Mouse (Mus musculus) splenic B cell, adult 2 months (primary cell): ENCODE results near the gene Ptges3.

ENCODE experiments used
- DNase-seq: peaks from one replicate; pipeline ENCODE4 v3.0.0-alpha.2; 2011; ENCODE audit warnings: low read depth, low spot score
- H3K27me3 ChIP-seq: 2 replicates; pipeline ENCODE4 v1.6.1; 2012; ENCODE audit warnings: mild to moderate bottlenecking, low read length, moderate library complexity, mixed read lengths; ENCODE audit not compliant: control insufficient read depth, poor library complexity, insufficient read depth, severe bottlenecking
- H3K36me3 ChIP-seq: 2 replicates; pipeline ENCODE4 v1.6.1; 2012; ENCODE audit warnings: mild to moderate bottlenecking, low read length, moderate library complexity, mixed read lengths; ENCODE audit not compliant: control insufficient read depth, poor library complexity, insufficient read depth, severe bottlenecking

Ptges3 gene

DNA sequence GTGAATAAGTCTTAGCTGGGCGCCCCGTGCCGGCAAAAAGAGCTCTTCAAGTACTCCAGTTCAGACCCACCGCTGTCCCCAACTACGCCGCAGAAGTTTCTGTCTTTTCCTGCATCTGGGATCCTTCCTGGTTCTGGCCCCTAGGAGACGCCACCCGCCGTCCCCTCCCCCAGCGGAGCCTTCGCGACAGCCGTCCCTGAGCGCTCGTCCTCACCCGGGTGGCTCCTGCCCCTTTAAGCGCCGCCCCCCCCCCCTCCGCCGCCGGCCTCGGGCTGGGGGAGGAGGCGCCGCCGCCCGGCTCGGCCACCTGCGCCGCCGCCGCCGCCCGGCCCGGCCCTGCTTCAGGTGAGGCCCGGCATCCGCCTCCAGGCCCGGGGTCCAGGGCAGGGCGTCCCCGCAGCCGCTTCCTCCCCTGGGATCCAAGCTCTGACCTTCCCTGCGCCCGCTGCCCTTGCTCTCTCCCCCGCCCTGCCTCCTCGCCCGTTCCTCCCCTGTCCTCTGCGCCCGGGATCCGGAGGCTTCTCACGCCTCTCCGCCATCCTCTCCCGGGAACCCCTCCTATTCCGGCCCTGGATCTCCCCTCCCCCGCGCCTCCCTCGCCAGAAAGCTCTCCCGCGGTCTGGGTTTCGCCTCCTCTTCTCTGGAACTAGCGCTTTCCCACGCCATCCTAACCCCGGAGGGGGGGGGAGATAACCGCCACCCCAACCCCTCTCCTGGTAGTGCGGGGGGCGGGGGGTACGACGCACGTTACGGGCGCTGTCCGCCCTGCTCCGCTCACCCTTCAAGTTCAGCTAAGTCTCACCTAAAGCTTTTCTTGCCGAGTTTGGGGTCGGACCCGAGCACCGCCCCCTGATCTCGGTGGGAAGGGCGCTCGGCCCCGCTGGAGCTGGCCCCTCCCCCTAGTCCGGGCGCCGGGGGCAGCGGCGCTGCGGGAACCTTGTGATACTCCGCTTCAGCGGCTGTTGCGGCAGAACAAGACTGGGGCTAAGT is 34.0 kb downstream of the Ptges3 start:
- Histone ChIP-seq H3K27me3 (no peaks in the 10 kb centered on the region), H3K36me3 (peaks cover 3% of the 10 kb centered on the region)
- DNase-seq: peak; percentile 91

DNA sequence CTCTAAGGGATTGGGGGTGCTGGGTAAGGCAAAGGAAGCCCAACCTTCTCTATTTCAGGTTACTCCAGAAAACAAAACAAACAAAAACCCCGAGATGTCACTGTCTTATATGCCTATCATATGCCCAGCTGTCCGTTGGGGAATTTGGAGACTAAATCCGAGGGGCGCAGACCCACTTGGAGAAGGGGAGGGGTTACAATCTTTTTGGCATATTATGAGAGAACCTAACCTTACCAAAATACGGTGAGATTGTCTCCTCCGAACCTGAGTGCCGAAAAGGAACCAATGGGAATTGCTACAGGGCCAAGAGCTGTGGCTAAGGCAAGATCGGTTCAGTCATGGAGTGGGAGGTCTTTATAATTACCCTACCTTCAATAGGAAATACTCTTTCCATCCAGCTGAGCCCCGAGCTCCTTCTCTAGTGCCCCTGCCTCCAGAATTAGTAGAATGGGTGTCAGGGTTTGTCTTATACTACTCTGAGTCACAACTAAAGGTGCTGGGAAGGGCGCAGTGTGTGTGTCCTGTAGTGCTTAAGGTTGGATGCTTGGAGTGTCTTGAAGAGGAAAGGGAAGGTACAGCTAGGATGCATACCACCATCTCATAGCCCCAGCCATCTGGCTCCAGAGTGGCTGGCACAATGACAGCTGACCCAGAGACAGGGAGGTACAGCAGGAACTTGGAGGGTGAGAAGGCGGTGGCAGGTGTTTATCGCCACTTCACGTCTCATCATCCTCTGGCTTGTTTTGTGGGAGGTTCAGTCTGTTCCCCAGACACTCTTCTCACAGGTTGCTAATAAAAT is 34.9 kb downstream of the Ptges3 start:
- peak; percentile 54 for DNase-seq
- Histone ChIP-seq H3K36me3 (peaks cover 3% of the 10 kb centered on the region), H3K27me3 (no peaks in the 10 kb centered on the region)

DNA sequence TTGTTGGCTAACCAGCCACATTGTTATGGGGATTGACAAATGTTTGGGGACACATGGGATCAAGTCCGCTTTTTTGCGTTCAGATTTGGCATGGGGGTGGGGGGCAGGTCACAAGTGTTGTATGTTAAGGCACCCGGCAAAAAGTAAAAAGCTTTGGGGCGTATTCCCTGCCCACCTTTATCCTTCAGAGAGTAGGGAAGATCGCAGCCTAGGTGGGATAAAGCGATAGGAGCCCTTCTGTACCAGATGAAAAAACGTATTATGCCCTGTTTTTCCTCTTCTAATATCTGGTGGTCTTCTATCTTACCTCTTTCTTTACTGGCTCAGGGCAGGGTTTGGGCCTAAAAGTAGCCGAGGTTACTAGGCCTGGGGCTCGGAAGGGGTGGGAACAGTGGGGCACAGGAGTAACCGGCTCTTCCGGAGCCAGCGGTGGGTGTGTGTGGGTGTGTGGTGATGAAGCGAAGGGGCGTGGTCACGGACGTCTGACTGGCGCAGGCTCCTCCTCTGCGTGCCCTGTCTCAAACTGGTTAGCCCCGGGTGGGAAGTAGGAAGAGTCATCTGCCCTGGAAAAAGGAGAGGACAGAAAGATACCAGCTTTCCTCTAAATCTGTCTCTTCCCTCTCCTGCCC is 35.7 kb downstream of the Ptges3 start:
- DNase-seq: peak; percentile 93
- Histone ChIP-seq H3K27me3 (no peaks in the 10 kb centered on the region), H3K36me3 (no peaks in the 10 kb centered on the region; the same call in 1 of the 2 replicates)

DNA sequence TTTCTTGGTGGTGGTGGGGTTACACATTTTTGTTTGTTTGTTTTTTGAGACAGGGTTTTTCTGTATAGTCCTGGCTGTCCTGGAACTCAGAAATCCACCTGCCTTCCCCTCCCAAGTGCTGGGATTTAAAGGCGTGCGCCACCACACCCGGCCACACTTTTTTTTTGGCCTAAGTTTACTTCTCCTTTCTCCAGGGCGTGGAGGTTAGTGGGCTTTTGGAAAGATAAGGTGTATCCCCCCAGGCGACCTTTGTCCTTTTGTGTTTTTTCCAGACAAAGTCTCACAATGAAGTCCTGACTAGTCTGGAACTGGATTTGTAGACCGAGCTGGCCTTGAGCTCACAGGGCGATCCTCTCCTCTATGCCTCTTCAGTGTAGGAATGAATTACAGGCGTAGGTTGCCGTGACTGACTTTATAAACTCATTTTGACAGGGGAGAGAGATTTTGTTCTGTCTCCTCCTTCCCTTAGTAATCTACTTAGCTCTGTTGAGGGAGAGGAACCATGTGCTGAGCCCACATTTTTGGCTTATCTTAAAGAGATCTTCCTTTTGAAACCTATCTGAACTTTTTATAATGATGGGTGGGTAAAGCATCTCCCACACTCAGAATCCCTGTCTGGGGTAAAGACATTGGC is 36.4 kb downstream of the Ptges3 start:
- peak; percentile 15 for DNase-seq
- H3K27me3 ChIP-seq: no peaks in the 10 kb centered on the region
- H3K36me3 ChIP-seq: no peaks in the 10 kb centered on the region

DNA sequence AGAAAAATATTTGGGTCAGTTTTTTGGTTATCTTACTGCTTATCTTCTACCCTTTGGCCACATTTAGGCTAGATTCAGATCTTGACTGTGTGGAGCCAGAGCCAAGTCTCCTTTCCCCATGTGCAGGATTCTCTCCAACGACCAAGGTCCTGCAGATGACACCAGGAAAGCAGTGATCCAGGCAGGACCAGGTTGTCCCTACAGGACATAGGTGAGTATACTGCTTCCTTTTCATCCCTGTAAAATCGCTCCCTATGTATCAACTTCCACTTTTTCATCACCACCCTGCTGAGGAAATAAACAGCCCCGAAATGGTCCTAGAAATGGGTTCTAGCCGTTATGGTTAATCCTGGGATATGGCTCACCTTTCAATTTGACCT is 37.5 kb downstream of the Ptges3 start:
- no peak for DNase-seq
- Histone ChIP-seq H3K36me3 (no peaks in the 10 kb centered on the region), H3K27me3 (no peaks in the 10 kb centered on the region)

DNA sequence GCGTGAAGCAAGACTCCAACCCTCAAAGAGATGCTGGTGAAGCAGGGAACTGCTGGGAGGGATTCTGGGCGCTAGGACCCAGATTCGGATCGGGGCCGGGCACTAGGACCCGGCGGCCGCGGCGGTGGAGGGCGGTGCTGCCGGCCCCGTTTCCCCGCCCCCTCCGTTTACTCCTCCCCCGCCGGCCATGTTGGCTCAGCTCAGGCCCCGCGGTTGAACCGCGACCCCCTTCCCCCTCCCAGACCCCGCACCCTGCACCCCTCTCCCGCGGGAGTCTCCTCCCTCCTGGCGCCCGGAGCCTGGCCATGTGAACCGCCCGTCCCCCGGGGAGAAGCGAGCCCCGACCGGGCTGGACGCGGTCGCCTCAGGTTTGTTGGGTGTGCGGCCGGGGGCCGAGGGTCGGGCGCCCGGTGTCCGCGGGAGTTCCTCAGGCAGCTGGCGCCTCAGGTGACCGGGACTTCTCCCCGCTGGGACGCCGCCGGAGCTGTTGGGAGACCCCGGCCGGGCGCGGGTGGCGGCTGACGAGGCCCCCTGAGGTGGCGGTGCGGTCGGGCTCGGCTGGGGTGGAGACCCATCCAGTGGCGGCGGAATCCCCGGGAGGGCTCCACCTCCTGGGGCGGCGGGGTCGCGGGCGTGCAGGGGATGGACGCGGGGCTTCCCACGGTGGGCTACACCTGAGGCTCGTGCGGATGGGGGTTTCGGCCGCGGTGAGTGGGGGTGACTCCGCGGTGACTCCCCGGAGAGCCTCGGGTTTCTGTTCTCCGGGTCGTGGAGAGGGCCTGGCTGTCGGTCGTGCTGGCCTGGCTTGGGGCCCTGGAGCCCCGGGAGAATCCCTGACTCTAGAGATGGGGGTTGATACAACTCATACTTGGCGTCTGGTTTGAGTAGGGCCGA is 38.2 kb downstream of the Ptges3 start:
- DNase-seq: peak; percentile 85
- no peaks in the 10 kb centered on the region for H3K27me3 ChIP-seq
- no peaks in the 10 kb centered on the region for H3K36me3 ChIP-seq

DNA sequence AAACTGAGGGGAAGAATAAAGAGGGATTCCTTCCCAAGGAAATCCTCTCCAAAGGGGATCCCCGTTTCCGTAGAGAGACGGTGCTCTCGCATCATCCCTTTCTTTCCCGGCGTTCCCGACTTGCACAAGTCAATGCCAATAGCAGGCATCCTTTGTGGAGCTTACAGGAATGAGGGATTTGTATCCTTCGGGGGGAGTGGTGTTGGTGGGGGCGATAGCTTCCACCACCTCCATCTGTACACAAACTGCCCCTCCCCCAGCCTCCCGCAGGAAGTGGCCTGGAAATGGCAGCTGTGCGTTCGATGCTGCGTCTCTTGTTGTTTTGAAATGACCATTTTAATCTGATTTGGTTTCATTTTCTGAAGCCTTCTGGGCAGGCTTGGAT is 38.8 kb downstream of the Ptges3 start:
- DNase-seq: peak; percentile 53
- H3K27me3 ChIP-seq: no peaks in the 10 kb centered on the region
- H3K36me3 ChIP-seq: no peaks in the 10 kb centered on the region; the same call in 1 of the 2 replicates

DNA sequence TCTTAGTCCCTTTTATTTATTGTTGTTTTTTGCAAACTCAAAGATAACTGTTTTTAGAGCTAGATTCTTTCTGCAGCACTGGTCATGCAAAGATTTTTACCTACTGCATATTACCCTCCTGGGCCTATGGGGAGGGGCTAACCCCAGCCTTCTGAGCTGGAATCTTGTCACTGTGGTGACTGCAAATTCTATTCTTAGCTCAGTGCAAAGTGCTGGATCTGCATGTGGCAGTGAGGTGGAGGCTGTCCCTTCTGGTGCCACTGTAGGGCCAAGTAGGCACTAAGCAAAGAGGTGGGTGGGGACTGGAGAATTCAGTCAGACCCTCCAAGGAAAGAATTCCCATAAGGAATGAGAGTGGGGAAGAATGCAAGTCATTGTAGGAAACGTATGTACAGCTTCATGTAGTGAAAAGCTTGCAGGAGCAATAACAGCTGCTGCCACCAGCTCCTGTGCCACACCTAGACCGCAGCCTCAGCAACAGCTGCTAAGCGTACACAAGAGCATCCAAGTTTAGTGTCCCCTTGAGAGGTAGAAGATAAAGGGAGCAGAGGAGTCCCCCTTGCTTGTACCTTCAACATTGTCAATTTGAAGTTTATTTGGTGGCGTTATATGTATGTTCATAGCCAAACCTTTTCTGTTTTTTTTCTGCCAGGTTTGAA is 51.5 kb downstream of the Ptges3 start:
- no peaks in the 10 kb centered on the region for H3K27me3 ChIP-seq
- no peak for DNase-seq
- H3K36me3 ChIP-seq: peaks cover 23% of the 10 kb centered on the region

DNA sequence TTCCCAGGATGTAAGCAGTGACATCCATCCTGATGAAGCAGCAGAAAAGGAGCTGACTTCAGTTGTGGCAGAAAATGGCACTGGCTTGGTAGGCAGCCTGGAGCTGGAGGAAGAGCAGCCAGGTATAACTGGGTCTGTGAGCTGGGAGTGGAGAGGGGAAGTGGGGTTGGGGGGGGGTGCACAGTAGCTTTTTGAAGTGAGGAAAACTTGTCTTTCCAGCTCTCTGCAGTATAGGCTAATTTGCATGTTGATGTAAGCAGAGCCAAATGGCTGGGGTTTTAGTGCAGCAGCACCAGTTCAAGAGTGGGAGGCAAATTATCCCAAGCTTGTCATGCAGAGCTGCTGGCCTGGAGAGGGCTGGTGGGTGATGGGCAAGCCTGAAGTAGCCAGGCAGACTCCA is 52.5 kb downstream of the Ptges3 start:
- H3K27me3 ChIP-seq: no peaks in the 10 kb centered on the region
- peaks cover 23% of the 10 kb centered on the region for H3K36me3 ChIP-seq
- DNase-seq: no peak

DNA sequence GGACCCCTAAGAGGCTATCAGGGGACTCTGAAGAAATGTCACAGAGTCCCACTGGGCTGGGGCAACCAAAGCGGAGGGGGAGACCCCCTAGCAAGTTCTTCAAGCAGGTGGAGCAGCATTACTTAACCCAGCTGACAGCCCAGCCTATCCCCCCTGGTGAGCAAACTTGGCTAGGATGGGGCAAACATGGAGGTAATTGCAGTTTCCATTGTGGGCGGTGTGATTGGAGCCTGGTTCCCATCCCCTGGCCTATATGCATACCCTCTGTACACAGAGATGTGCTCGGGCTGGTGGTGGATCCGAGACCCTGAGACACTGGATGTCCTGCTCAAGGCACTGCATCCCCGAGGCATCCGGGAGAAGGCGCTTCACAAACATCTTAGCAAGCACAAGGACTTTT is 65.1 kb downstream of the Ptges3 start:
- DNase-seq: no peak
- no peaks in the 10 kb centered on the region for H3K27me3 ChIP-seq
- peaks cover 28% of the 10 kb centered on the region for H3K36me3 ChIP-seq

DNA sequence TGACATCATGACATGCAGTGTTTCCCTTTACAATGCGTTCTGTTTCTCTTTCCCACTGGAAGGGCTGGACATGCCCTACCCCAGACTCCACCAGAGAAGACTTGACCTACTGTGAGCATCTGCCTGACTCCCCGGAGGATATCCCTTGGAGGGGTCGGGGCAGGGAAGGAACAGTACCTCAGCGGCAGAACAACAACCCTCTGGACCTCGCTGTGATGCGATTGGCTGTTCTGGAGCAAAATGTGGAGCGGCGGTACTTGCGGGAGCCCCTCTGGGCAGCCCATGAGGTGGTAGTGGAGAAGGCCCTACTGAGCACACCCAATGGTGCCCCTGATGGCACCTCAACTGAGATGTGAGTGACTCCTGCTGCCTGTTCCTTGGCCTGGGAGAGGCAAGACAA is 66.1 kb downstream of the Ptges3 start:
- Histone ChIP-seq H3K27me3 (no peaks in the 10 kb centered on the region), H3K36me3 (peaks cover 28% of the 10 kb centered on the region)
- no peak for DNase-seq

DNA sequence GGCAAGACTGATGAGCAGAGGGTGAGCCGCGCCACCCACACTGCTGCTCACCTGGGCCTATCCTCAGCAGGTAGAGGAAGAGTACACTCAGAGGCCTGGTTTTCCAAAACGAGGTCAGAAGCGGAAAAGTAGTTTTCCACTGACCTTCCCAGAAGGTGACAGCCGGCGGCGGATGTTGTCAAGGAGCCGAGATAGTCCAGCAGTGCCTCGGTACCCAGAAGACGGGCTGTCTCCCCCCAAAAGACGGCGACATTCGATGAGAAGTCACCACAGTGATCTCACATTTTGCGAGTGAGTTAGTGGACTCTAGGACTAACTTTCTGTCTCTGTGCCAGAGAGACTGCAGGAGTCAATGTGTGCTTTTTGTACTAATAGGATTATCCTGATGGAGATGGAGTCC is 67.2 kb downstream of the Ptges3 start:
- no peak for DNase-seq
- Histone ChIP-seq H3K27me3 (no peaks in the 10 kb centered on the region), H3K36me3 (peaks cover 24% of the 10 kb centered on the region)
